Mouse (Mus musculus): ENCODE data around the gene Meis1. TPM values are rescaled to one million over a fixed set of nuclear protein-coding genes. Genes with fewer than 3 reads are reported as not detected.

The Meis1 gene
- polyA plus RNA-seq, 1 experiment: 7.8 TPM

DNA sequence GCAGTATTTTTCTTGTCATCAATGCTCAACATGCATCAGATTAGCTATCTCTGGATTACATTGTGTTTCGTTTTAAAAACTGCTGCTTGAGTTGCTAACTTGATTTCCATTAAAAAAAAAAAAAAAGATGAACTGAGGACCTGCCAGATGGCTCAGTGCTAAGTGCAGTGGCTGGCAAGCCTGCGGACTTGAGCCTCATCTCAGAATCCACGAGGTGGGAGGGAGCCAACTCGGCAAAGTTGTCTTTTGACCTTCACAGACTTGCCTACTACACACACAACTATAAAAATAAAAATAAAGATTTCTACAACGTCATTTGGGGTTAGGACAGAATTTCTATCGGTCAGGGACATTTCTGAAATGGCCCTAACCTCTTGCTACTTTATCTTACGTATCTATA is 62.8 kb downstream of the Meis1 start:
- no peak overlapping the region for H3K27ac ChIP-seq (ENCODE audit: control insufficient read depth, insufficient read depth, low read depth, low read length, poor library complexity)
- TF ChIP-seq CTCF (IDR thresholded peaks at IDR 0.05; ENCODE audit: control insufficient read depth, insufficient read depth, low read length) (no peak), POLR2A (IDR thresholded peaks at IDR 0.05; ENCODE audit: borderline replicate concordance, control insufficient read depth, low read depth, low read length) (no peak)
- no peak overlapping the region for H3K4me3 ChIP-seq (replicated peaks; ENCODE audit: control insufficient read depth, low read depth, low read length)
- no peaks in the 10 kb centered on the region for H3K4me1 ChIP-seq (ENCODE audit: control insufficient read depth, insufficient read depth, low read length)
- WGBS: 72% methylated on average over 7 of the region's 7 CpGs

- Histone ChIP-seq H3K4me3 (replicated peaks; ENCODE audit: control insufficient read depth, low read depth, low read length) (no peak overlapping the region), H3K27ac (ENCODE audit: control insufficient read depth, insufficient read depth, low read depth, low read length, poor library complexity) (no peak overlapping the region), H3K4me1 (ENCODE audit: control insufficient read depth, insufficient read depth, low read length) (no peaks in the 10 kb centered on the region)
- 88% methylated on average over 2 of the region's 2 CpGs for WGBS
- TF ChIP-seq CTCF (IDR thresholded peaks at IDR 0.05; ENCODE audit: control insufficient read depth, insufficient read depth, low read length) (no peak), POLR2A (IDR thresholded peaks at IDR 0.05; ENCODE audit: borderline replicate concordance, control insufficient read depth, low read depth, low read length) (no peak)
Observed at GRCm38 (mm10) chr11:18954852-18955251, 63.9 kb downstream of the Meis1 start.

DNA sequence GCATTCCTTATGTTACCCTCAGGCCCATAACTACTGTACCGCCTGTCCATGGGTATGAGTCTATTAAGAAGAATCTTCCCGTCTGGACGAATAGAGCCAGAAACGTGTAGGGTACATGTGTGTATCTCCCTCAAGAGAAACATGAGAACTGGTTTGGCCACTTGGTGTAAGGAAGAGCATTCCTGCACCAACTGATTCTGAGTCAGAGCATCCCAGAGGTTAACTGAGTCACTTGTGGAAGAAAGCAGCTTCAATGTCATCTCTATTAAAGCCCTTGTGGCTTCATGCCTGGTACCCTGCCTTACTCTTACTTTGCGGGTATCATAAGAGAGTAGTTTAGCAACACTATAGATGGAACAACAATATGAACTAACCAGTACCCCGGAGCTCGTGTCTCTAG is 64.9 kb downstream of the Meis1 start:
- TF ChIP-seq CTCF (IDR thresholded peaks at IDR 0.05; ENCODE audit: control insufficient read depth, insufficient read depth, low read length): no peak
- TF ChIP-seq POLR2A (IDR thresholded peaks at IDR 0.05; ENCODE audit: borderline replicate concordance, control insufficient read depth, low read depth, low read length): no peak
- Histone ChIP-seq H3K4me1 (ENCODE audit: control insufficient read depth, insufficient read depth, low read length) (no peaks in the 10 kb centered on the region; the same call in 1 of the 2 replicates), H3K27ac (ENCODE audit: control insufficient read depth, insufficient read depth, low read depth, low read length, poor library complexity) (no peak overlapping the region), H3K4me3 (replicated peaks; ENCODE audit: control insufficient read depth, low read depth, low read length) (no peak overlapping the region)
- WGBS: 91% methylated on average over 7 of the region's 7 CpGs

GRCm38 (mm10) chr11:18948600-18949295 is 70.0 kb downstream of the Meis1 start:
- no peak overlapping the region for H3K27ac ChIP-seq (ENCODE audit: control insufficient read depth, insufficient read depth, low read depth, low read length, poor library complexity)
- TF ChIP-seq CTCF (IDR thresholded peaks at IDR 0.05; ENCODE audit: control insufficient read depth, insufficient read depth, low read length) (no peak), POLR2A (IDR thresholded peaks at IDR 0.05; ENCODE audit: borderline replicate concordance, control insufficient read depth, low read depth, low read length) (no peak)
- no peak overlapping the region for H3K4me3 ChIP-seq (replicated peaks; ENCODE audit: control insufficient read depth, low read depth, low read length)
- 14% methylated on average over 13 of the region's 13 CpGs for WGBS
- no peaks in the 10 kb centered on the region; the same call in 1 of the 2 replicates for H3K4me1 ChIP-seq (ENCODE audit: control insufficient read depth, insufficient read depth, low read length)

- Histone ChIP-seq H3K4me3 (replicated peaks; ENCODE audit: control insufficient read depth, low read depth, low read length) (no peak overlapping the region), H3K27ac (ENCODE audit: control insufficient read depth, insufficient read depth, low read depth, low read length, poor library complexity) (no peak overlapping the region), H3K4me1 (ENCODE audit: control insufficient read depth, insufficient read depth, low read length) (no peaks in the 10 kb centered on the region; the same call in 1 of the 2 replicates)
- WGBS: 63% methylated on average over 3 of the region's 3 CpGs
- TF ChIP-seq POLR2A (IDR thresholded peaks at IDR 0.05; ENCODE audit: borderline replicate concordance, control insufficient read depth, low read depth, low read length) (no peak), CTCF (IDR thresholded peaks at IDR 0.05; ENCODE audit: control insufficient read depth, insufficient read depth, low read length) (no peak)
Observed at GRCm38 (mm10) chr11:18947434-18947833, 71.4 kb downstream of the Meis1 start.

DNA sequence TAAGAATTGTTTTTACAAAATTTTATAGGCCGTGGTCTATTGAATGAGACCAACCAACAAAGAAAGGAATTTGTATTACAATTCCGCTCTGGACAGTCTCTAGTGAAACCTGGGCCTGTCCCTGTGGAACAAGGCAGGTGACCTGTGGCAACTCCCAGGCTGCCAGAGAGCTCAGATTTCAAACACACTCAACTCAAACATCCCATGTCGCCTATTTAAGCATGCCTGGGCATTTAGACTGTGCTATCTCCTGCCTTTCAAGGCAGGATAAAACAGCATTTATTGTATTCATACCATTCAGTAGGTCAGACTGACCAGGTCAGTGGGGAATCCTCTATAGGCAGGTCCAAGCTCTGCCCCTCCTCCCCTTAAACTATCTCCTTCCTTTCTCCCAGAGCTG is 73.0 kb downstream of the Meis1 start:
- H3K4me1 ChIP-seq (ENCODE audit: control insufficient read depth, insufficient read depth, low read length): no peaks in the 10 kb centered on the region; the same call in 1 of the 2 replicates
- TF ChIP-seq POLR2A (IDR thresholded peaks at IDR 0.05; ENCODE audit: borderline replicate concordance, control insufficient read depth, low read depth, low read length): no peak
- TF ChIP-seq CTCF (IDR thresholded peaks at IDR 0.05; ENCODE audit: control insufficient read depth, insufficient read depth, low read length): no peak
- WGBS: 74% methylated on average over 3 of the region's 3 CpGs
- H3K4me3 ChIP-seq (replicated peaks; ENCODE audit: control insufficient read depth, low read depth, low read length): no peak overlapping the region
- H3K27ac ChIP-seq (ENCODE audit: control insufficient read depth, insufficient read depth, low read depth, low read length, poor library complexity): no peak overlapping the region

DNA sequence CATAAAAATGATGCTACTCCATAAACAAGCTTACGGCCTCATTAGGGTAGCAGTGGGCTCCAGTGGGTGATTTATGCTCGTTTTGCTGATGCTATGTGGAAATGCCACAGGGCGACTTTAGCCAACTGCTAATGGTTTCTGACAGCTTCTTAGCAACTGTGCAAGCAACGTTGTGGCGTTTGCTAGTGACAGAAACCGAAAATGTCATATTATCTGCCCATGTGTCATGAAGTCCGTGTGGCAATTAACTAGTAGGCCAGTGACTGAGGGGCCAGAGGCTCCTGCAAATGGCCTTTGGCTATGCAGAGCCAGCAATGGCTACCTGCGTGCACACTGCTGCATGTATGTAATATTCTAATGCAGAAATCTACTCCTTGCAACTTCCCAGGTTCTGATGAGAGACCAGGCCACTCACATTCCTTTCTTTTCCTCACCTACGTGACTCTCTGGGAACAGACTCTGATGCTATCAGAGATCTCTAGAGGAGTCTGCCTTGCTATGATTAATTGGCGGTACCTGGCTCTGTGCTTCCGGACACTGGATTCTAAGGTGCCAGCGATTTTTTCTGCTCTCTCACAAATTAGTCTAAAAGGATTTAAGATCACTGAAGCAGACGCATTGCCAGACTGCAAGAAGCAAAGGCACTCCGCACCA is 73.7 kb downstream of the Meis1 start:
- no peak overlapping the region for H3K4me3 ChIP-seq (replicated peaks; ENCODE audit: control insufficient read depth, low read depth, low read length)
- TF ChIP-seq POLR2A (IDR thresholded peaks at IDR 0.05; ENCODE audit: borderline replicate concordance, control insufficient read depth, low read depth, low read length) (no peak), CTCF (IDR thresholded peaks at IDR 0.05; ENCODE audit: control insufficient read depth, insufficient read depth, low read length) (no peak)
- no peaks in the 10 kb centered on the region; the same call in 1 of the 2 replicates for H3K4me1 ChIP-seq (ENCODE audit: control insufficient read depth, insufficient read depth, low read length)
- WGBS: 64% methylated on average over 14 of the region's 14 CpGs
- no peak overlapping the region for H3K27ac ChIP-seq (ENCODE audit: control insufficient read depth, insufficient read depth, low read depth, low read length, poor library complexity)

- 87% methylated on average over 7 of the region's 7 CpGs for WGBS
- Histone ChIP-seq H3K4me1 (ENCODE audit: control insufficient read depth, insufficient read depth, low read length) (no peaks in the 10 kb centered on the region; the same call in 1 of the 2 replicates), H3K27ac (ENCODE audit: control insufficient read depth, insufficient read depth, low read depth, low read length, poor library complexity) (no peak overlapping the region), H3K4me3 (replicated peaks; ENCODE audit: control insufficient read depth, low read depth, low read length) (no peak overlapping the region)
- no peak for TF ChIP-seq CTCF (IDR thresholded peaks at IDR 0.05; ENCODE audit: control insufficient read depth, insufficient read depth, low read length)
- no peak for TF ChIP-seq POLR2A (IDR thresholded peaks at IDR 0.05; ENCODE audit: borderline replicate concordance, control insufficient read depth, low read depth, low read length)
Observed at GRCm38 (mm10) chr11:18944209-18944608, 74.6 kb downstream of the Meis1 start.

Measured in bone marrow, adult 2 months (tissue).